Mouse (Mus musculus): ENCODE measurements at regions not wholly inside any gene's neighbourhood (a gene's known extent, or its start where the extent isn't known, plus 50 kb on each side); places are given as distances from the start of the nearest gene placed in this dataset.
A peak's percentile ranks its signal among the peaks of the same experiment; 100 is the strongest.

DNA sequence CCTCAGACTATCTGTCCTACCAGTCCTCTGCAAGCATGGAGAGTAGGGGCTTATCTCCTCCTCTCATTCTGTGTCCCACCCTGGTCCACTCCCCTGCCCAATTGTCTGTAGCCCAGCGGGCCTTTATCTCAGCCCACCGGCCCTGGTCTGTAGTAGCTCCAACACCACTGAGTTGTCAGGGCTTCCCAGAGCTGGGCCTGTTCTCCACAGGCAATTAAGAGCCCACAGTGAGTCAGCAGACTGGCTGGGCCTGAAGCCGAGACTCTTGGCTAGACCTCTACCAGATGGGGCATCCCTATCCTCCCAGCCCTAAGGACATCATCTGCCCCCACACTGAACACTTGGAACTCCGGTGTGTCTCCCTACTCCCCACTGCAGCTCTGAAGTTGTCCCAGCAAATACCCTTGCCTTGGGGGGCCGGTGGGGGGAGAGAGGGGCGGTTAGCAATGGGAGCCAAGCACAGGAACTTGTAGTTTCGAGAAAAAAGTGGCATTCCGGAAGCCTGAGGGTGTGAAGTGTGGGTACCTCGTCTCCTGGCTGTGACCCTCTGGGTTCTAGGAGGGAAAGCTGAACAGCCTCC is 64.7 kb upstream of the Dlg1 start:
- DNase-seq (ENCODE audit: low spot score in 2 of 2), result peak; percentile 39 to 58

DNA sequence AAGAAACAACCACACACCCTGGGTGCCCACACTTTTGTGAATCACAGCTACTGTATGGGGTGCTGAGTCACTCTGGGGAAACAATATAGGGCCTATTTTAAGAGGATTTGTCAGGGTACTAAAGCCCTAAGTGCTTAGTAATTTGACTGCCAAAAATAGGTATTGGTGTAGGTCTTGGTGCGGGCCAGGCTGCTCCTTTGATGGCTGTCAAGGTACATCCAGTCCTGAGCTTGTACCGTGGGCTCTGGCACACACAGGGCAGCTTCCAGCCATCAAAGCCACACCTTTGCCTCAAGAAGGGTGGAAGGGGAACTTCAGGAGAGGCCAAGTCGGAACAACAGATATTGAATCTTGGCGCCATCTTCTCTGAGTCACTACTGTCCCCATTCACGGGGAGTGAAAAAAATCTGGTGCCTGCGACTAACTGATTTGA is 64.2 kb upstream of the Dlg1 start:
- peak; percentile 54 to 69 for DNase-seq (ENCODE audit: low spot score in 2 of 2)

DNA sequence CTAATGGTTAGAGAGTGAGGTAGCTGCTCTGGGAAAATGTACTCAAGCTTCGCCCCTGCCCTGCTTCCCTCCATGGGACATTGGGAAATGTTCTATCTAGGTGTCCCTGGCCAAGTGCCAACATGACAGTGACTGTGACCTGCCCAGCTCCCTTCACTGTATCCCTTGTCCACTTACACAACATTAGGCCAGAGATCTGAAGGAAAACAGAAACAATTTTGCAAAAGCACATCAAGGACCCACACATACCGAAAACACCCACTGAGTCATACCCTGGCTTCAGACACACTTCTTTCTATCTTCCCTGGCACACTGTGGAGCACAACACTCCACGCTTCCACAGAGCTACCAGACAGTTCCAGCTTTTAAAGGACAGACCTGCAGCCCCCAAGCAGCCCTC is 62.0 kb upstream of the Dlg1 start:
- no peak for DNase-seq (ENCODE audit: low spot score in 2 of 2)

DNA sequence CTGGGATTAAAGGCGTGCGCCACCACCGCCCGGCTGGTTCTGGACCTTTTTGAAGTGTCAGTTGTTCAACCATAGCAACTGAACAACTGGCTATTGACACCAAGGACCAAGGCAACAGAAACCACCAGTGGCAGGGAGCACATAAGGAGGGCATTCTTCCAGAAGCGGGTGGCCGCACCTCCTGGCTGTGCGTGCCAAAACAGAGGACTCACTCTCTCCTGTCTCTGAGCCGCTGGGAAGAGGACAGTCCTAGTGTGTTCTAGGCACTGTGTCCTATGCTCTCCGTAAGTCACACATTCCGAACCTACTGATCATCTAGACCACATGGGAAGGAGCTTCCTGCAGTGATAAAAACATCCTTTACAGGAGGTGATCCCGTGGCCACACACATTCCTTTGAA is 60.1 kb upstream of the Dlg1 start:
- DNase-seq (ENCODE audit: low spot score in 2 of 2), result no peak

DNA sequence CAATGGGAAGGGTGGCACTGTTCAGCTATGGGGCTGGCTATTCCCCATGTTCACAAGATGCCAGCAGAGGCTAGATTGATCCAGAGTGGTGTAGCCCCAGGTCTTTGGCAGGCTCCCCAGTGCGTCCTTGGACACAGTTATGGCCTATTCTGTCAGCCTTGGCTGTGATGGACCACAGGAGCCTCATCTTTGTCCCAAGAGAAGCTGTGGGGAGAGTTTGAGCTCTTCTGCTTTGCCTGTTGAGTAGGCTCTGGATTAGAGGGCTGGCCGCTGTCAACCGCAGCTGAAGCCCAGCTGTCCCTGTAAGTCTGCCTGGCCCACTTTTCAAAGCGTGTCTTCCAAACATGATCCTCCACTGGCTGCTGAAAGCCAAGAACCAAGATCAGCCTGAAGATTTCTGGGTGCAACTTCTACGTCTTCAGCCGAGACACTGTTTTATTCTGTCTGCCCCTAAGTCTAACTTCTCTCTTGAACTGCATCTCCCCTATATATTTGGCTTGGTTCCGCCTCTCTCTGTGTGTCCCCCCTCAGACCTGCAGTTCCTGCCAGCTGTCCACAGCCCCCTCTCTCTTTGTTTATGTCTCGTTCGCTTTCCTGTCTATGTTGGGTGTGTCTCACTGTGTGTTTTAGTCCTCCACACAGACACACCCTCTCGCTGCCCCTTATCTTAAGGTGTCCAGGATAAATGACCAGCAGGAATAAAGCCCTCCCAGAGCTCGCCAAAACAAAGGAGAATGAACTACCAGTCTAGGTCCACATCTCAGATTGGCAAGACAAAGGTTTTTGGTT is 56.7 kb upstream of the Dlg1 start:
- no peak for DNase-seq (ENCODE audit: low spot score in 2 of 2)

DNA sequence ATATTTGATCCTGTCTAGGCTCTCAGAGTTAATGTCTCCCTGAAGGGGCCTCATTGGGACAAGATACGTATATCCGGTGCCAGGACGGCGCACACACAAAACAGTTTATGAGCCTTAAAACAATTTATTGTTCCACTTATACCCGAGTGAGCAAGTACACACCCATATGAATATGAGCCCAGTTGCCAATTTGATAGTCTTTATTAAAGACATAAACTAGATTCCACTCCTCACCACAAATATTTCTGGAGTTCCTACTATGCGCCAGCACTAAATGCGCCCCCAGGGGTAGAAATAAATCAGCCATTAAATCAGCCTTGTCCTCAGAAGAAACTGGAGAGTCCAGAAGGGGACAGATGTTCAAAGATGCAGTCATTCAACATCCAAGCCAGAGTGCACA is 54.3 kb upstream of the Dlg1 start:
- DNase-seq (ENCODE audit: low spot score in 2 of 2), result no peak

DNA sequence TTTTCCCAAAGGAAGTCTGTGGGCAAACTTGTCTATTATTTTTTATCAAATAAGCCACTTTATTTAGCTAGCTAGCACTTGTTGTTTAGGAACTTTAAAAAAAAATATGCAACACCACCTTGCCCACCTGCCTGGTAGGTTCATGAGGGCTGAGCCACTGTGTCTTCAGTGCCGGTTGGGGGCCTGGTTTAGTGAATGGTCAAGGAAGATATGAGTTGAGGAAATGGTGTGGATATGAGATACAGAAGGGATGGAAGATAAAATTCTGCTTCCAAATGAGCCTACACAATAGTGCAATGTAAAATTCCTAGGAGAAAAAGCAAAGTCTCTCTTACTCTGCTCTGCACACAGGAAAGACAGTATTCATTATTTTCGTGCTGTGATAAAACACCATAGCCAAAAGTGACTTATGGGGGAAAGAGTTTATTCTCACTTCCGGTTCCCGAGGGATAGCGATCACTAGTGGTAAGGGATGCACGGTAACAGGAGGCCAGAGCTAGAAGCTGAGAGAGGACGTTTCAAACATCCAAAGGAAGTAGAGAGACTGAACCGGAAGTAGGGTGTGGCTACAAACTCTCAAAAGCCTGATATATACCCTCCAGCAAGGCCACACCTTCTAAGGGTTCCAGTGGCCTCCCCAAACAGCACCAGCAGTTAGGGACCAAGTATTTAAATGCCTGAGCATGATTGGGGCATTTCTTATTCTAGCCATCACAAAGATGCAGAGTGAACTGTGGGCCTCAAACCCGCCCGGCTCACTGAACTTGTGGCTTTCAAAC is 53.7 kb upstream of the Dlg1 start:
- DNase-seq (ENCODE audit: low spot score in 2 of 2), result no peak
